Mouse (Mus musculus) forebrain, embryonic 12.5 days (tissue): ENCODE results near the gene Zfp239. TPM values are rescaled to one million over a fixed set of nuclear protein-coding genes. Genes with fewer than 3 reads are reported as not detected.

Source experiments
- ATAC-seq: fragments of 200-750 bp; cut with Nextera tagmentation; 2 replicates; pipeline ENCODE4 v1.8.0; 2017; ENCODE audit warnings: moderate TSS enrichment; ENCODE audit not compliant: low FRiP score
- H3K27ac ChIP-seq: fragments of 300-500 bp; sonication (generic); 2 replicates; pipeline ENCODE4 v1.5.1; 2016; ENCODE audit warnings: mild to moderate bottlenecking
- H3K27me3 ChIP-seq: fragments of 300-500 bp; sonication (generic); 2 replicates; pipeline ENCODE4 v1.6.1; 2016; ENCODE audit warnings: mild to moderate bottlenecking
- H3K36me3 ChIP-seq: fragments of 300-500 bp; sonication (generic); replicated peaks from 2 replicates; pipeline ENCODE4 v1.6.1; 2016; ENCODE audit warnings: mild to moderate bottlenecking
- H3K4me1 ChIP-seq: fragments of 300-500 bp; sonication (generic); 2 replicates; pipeline ENCODE4 v1.6.1; 2016
- H3K4me2 ChIP-seq: fragments of 300-500 bp; sonication (generic); 2 replicates; pipeline ENCODE4 v1.6.1; 2016; ENCODE audit warnings: mild to moderate bottlenecking, moderate library complexity
- H3K4me3 ChIP-seq: fragments of 300-500 bp; sonication (generic); replicated peaks from 2 replicates; pipeline ENCODE4 v1.5.1; 2016; ENCODE audit warnings: mild to moderate bottlenecking
- H3K9ac ChIP-seq: fragments of 300-500 bp; sonication (generic); 2 replicates; pipeline ENCODE4 v1.6.1; 2016; ENCODE audit warnings: mild to moderate bottlenecking
- H3K9me3 ChIP-seq: fragments of 300-500 bp; sonication (generic); 2 replicates; pipeline ENCODE4 v1.6.1; 2016
- WGBS: fragments of 180-500 bp; shearing (Covaris S2); methylation state at CpG from one replicate; pipeline ENCODE4 v1.1.7; 2016; 5-methylcytosine and 5-hydroxymethylcytosine counted together
- polyA plus RNA-seq: library from polyadenylated mRNA; unstranded; fragments of >200 nt; fragmentation: Nextera tagmentation; extraction: Ambion mirVana; gene quantifications from 2 replicates; pipeline ENCODE4 v1.2.1, GENCODE M21; 2016

Gene Zfp239
- polyA plus RNA-seq, 1 experiment from 2014 or later, result 13.1 TPM

DNA sequence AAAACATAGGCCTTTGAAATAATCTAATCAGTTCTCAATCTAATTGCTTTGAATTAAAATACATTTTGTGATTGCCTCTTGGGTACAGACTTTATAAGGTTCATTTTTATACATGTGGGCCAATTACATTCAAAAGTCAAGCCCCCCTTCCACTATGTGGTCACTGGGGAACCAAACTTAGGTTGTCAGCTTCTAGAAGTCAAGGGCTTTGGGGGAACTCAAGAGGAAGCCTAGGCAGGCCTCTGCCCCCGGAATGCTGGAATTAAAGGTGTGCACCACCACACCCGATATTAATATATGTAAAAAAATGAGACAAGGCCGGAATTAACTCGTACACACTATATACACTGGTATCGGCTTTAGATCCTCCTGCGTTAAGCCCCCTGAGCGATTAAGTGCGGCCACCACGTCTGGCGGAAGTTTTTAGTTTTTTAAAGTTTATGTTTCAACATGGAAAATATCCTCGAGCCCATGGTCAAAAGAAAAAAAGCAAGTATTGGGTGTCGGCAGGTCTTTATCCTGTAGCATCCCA is 54.4 kb downstream of the Zfp239 start:
- Histone ChIP-seq H3K27ac (peak overlapping the region; percentile 92), H3K4me3 (peak overlapping the region; percentile 63), H3K4me1 (peaks cover 42% of the 10 kb centered on the region), H3K4me2 (peak overlapping the region; percentile 85), H3K9me3 (no peaks in the 10 kb centered on the region), H3K36me3 (peaks cover 12% of the 10 kb centered on the region; the same call in 1 of the 2 replicates), H3K27me3 (no peaks in the 10 kb centered on the region), H3K9ac (peak overlapping the region; percentile 80)
- under 1% methylated on average over 12 of the region's 12 CpGs for WGBS
- no peak for ATAC-seq

GRCm38 (mm10) chr6:117916737-117917426 is 55.0 kb downstream of the Zfp239 start:
- H3K9ac ChIP-seq, result peak overlapping the region; percentile 80
- peak; percentile 90 for ATAC-seq
- peak overlapping the region; percentile 92 for H3K27ac ChIP-seq
- WGBS, result under 1% methylated on average over 62 of the region's 62 CpGs
- H3K27me3 ChIP-seq, result no peaks in the 10 kb centered on the region
- no peaks in the 10 kb centered on the region for H3K9me3 ChIP-seq
- peak overlapping the region; percentile 63 for H3K4me3 ChIP-seq
- peaks cover 15% of the 10 kb centered on the region for H3K36me3 ChIP-seq
- H3K4me1 ChIP-seq, result peaks cover 42% of the 10 kb centered on the region
- H3K4me2 ChIP-seq, result peak overlapping the region; percentile 85

- Histone ChIP-seq H3K4me2 (peak overlapping the region; percentile 85), H3K9ac (peak overlapping the region; percentile 80), H3K36me3 (peaks cover 17% of the 10 kb centered on the region), H3K9me3 (no peaks in the 10 kb centered on the region), H3K27ac (peak overlapping the region; percentile 92), H3K27me3 (no peaks in the 10 kb centered on the region), H3K4me1 (peaks cover 42% of the 10 kb centered on the region), H3K4me3 (peak overlapping the region; percentile 63)
- ATAC-seq, result peak; percentile 71; the same call in 1 of the 2 replicates
- under 1% methylated on average over 21 of the region's 21 CpGs for WGBS
These were observed 55.7 kb downstream of the Zfp239 start for GRCm38 (mm10) chr6:117917576-117917975.

GRCm38 (mm10) chr6:117918043-117918442 is 56.1 kb downstream of the Zfp239 start:
- peak; percentile 33; the same call in 1 of the 2 replicates for ATAC-seq
- Histone ChIP-seq H3K36me3 (peaks cover 17% of the 10 kb centered on the region), H3K4me3 (peak overlapping the region; percentile 63), H3K9ac (peak overlapping the region; percentile 80), H3K4me2 (peak overlapping the region; percentile 85), H3K9me3 (no peaks in the 10 kb centered on the region), H3K27me3 (no peaks in the 10 kb centered on the region), H3K4me1 (peaks cover 42% of the 10 kb centered on the region), H3K27ac (peak overlapping the region; percentile 92)
- WGBS, result 20% methylated on average over 5 of the region's 5 CpGs

GRCm38 (mm10) chr6:117920659-117921640 is 59.0 kb downstream of the Zfp239 start:
- no peaks in the 10 kb centered on the region for H3K9me3 ChIP-seq
- ATAC-seq, result no peak
- H3K4me1 ChIP-seq, result peaks cover 36% of the 10 kb centered on the region
- no peak overlapping the region for H3K9ac ChIP-seq
- H3K27ac ChIP-seq, result no peak overlapping the region
- WGBS, result 68% methylated on average over 3 of the region's 3 CpGs
- no peak overlapping the region for H3K4me2 ChIP-seq
- no peaks in the 10 kb centered on the region for H3K27me3 ChIP-seq
- no peak overlapping the region for H3K4me3 ChIP-seq
- H3K36me3 ChIP-seq, result peaks cover 22% of the 10 kb centered on the region

DNA sequence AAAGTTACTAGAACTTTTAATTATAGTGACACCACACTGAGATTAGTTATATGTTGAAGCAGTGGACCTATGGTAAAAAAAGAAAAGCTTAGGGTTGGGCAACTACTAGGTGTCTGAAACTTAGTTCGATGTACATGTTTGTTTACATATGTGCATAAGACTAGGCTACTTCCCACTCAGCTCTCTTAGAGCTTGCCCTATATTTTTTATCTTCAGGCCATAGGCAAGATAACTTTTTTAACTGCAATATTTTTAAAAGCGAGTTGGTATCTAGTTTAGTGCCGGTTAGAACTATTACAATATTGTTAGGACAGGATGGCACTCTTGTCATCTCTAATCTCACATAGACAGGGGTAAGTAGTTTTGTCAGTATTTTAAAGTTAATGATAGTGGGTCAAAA is 60.1 kb downstream of the Zfp239 start:
- Histone ChIP-seq H3K9ac (no peak overlapping the region), H3K36me3 (peaks cover 32% of the 10 kb centered on the region), H3K9me3 (no peaks in the 10 kb centered on the region), H3K4me3 (no peak overlapping the region), H3K27me3 (no peaks in the 10 kb centered on the region), H3K27ac (no peak overlapping the region), H3K4me2 (no peak overlapping the region), H3K4me1 (peaks cover 26% of the 10 kb centered on the region)
- no peak for ATAC-seq
- 96% methylated on average over 3 of the region's 3 CpGs for WGBS

Other genes with a start within 250 kb of the Zfp239 start
- 127 and 136 TPM in 2 replicates for gene Zfp637, start 20.9 kb upstream of the Zfp239 start, polyA plus RNA-seq
- gene Hnrnpf, start 38.2 kb downstream of the Zfp239 start, polyA plus RNA-seq, result 624 TPM in 2 replicates
- gene Fxyd4, start 75.6 kb downstream of the Zfp239 start, polyA plus RNA-seq, result 1.9 and 2.0 TPM in 2 replicates
- 0.33 and 0.49 TPM in 2 replicates for gene Rasgef1a, start 149.3 kb downstream of the Zfp239 start, polyA plus RNA-seq